Mouse (Mus musculus): ENCODE results near the gene Olfr522. TPM values are rescaled to one million over a fixed set of nuclear protein-coding genes. Genes with fewer than 3 reads are reported as not detected.
A peak's percentile ranks its signal among the peaks of the same experiment; 100 is the strongest.
"Not testable (repeated sequence)": the region's sequence is repeated elsewhere in the genome, so short reads cannot be mapped to it uniquely, and the experiment has no call there.

Olfr522 gene
- polyA plus RNA-seq, 1 experiment from 2014 or later, result not detected

DNA sequence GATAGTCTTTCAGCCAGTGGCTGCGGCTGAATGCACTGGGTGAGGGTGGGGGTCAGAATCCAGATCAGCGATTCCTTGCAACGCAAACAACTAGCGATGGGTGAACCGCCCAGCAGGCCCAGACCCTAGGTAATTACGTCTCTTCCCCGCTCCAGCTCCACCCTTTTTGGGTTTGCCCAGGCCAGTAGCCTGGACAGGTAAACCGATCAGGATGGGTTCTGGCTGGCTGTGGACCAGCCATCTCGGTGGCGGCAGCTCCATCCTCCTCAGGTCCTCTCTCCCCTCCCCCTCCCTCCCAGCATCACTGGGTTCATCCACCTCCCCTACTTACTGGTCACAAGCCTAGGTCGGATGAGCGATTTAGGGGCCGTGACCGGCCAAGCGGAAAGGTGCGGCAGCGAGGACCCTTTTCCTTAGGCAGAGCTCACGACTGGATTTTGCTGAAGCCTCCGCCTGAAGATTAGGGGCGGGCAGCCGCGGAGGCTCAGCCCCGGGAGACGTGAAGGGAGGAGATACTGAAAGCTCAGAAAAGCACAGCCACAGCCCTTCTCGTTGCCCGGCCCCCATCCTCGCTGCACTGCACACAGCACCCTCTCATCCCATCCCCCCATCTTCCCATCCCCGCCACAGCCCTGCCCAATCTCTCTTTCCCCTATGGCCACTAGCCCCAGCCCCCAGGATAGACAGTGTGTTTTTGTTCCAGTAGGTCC lies 10.2 kb downstream of the Olfr522 start, which contains the start of gene Sprn:
Sprn (minus strand) TSS at position 660 of the 710 bp plus-strand sequence.
- Histone ChIP-seq H3K4me1 (peaks cover 17% of the 10 kb centered on the region), H3K4me3 (replicated peaks) (peak within 1 kb of the TSS; percentile 29), H3K27ac (no peak within 1 kb of the TSS), H3K9ac (0 out of 2 replicates have a peak within 1 kb of the TSS, but pooled peaks have one; percentile 19), H3K9me3 (replicated peaks) (no peaks in the 10 kb centered on the region), H3K36me3 (peaks cover 14% of the 10 kb centered on the region; the same call in 1 of the 2 replicates), H3K4me2 (peak within 1 kb of the TSS; percentile 58), H3K27me3 (peaks cover 49% of the 10 kb centered on the region)
- 3% methylated on average over 28 of the region's 28 CpGs for WGBS
- ATAC-seq (replicated peaks; ENCODE audit: low FRiP score), result peak; percentile 35; the same call in 1 of the 2 replicates

GRCm38 (mm10) chr7:140153829-140154217 lies 10.7 kb downstream of the Olfr522 start:
- Histone ChIP-seq H3K27ac (no peak overlapping the region), H3K27me3 (peaks cover 49% of the 10 kb centered on the region), H3K9ac (0 out of 2 replicates have a peak overlapping the region, but pooled peaks have one; percentile 19), H3K4me1 (peaks cover 17% of the 10 kb centered on the region), H3K36me3 (peaks cover 14% of the 10 kb centered on the region; the same call in 1 of the 2 replicates), H3K4me3 (replicated peaks) (peak overlapping the region; percentile 29), H3K9me3 (replicated peaks) (no peaks in the 10 kb centered on the region), H3K4me2 (peak overlapping the region; percentile 58)
- ATAC-seq (replicated peaks; ENCODE audit: low FRiP score), result peak; percentile 33; the same call in 1 of the 2 replicates
- WGBS, result 21% methylated on average over 4 of the region's 4 CpGs

DNA sequence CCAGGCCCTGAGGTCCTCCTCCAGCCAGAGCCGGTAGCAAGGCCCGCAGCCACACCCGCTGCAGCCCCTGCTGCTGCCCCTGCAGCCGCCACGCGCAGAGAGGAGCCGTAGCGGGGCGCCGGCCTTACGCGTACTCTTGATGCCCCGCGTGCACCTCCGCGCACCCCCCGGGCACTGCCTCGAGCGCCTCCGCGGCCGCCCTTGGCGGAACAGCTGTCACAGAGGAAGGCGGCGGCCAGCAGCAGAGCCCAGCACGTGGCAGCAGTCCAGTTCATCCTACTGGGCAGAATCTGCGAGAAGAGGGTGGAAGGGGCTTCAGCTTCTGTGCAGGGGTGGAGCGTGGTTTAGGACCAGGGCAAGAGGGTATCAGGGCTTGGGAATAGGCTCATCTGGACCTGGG lies 11.2 kb downstream of the Olfr522 start:
- H3K9ac ChIP-seq, result peak overlapping the region; percentile 19; the same call in 1 of the 2 replicates
- ATAC-seq (replicated peaks; ENCODE audit: low FRiP score), result no peak; the same call in 1 of the 2 replicates
- no peaks in the 10 kb centered on the region for H3K9me3 ChIP-seq (replicated peaks)
- peaks cover 45% of the 10 kb centered on the region for H3K27me3 ChIP-seq
- peak overlapping the region; percentile 58 for H3K4me2 ChIP-seq
- peaks cover 17% of the 10 kb centered on the region for H3K4me1 ChIP-seq
- H3K4me3 ChIP-seq (replicated peaks), result peak overlapping the region; percentile 18
- no peak overlapping the region for H3K27ac ChIP-seq
- 1% methylated on average over 28 of the region's 28 CpGs for WGBS
- peaks cover 14% of the 10 kb centered on the region; the same call in 1 of the 2 replicates for H3K36me3 ChIP-seq

DNA sequence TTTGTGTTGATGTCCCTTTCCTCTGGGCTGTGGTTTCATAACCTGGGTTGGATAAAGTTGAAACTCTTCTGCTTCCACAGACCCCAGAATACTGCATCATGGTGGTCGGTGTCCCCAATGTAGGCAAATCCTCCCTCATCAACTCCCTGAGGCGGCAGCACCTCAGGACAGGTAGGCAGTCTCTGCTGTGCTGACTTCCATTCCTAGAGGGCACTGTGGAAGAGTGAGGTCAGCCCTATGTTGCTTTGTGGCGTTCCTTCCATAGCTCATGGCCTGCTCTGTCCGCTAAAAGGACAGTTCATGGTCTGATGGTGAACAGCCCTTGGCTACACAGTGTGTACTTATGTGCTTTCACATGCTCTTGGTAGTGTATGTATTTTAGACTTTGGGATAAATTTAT lies 20.0 kb downstream of the Olfr522 start:
- H3K4me3 ChIP-seq (replicated peaks), result no peak overlapping the region
- ATAC-seq (replicated peaks; ENCODE audit: low FRiP score), result no peak

GRCm38 (mm10) chr7:140141350-140141749 lies 23.2 kb downstream of the Olfr522 start:
- 5% methylated on average over 14 of the region's 14 CpGs for WGBS
- H3K4me1 ChIP-seq, result peaks cover 10% of the 10 kb centered on the region
- H3K27ac ChIP-seq, result no peak overlapping the region
- H3K4me2 ChIP-seq, result no peak overlapping the region
- ATAC-seq (replicated peaks; ENCODE audit: low FRiP score), result no peak
- no peaks in the 10 kb centered on the region for H3K36me3 ChIP-seq
- H3K9me3 ChIP-seq (replicated peaks), result no peaks in the 10 kb centered on the region
- H3K9ac ChIP-seq, result no peak overlapping the region
- H3K4me3 ChIP-seq (replicated peaks), result no peak overlapping the region
- H3K27me3 ChIP-seq, result no peaks in the 10 kb centered on the region

More for the DNA sequence above, 20.0 kb downstream of the Olfr522 start:
- Histone ChIP-seq H3K9me3 (replicated peaks) (no peaks in the 10 kb centered on the region), H3K27ac (no peak overlapping the region), H3K36me3 (peaks cover 19% of the 10 kb centered on the region; the same call in 1 of the 2 replicates), H3K9ac (no peak overlapping the region), H3K4me1 (no peaks in the 10 kb centered on the region), H3K4me2 (no peak overlapping the region), H3K27me3 (no peaks in the 10 kb centered on the region)
- 85% methylated on average over 4 of the region's 4 CpGs for WGBS

- Histone ChIP-seq H3K9me3 (replicated peaks) (no peaks in the 10 kb centered on the region), H3K9ac (peak overlapping the region; percentile 93)
These were observed 26.6 kb downstream of the Olfr522 start for GRCm38 (mm10) chr7:140138021-140138310.

GRCm38 (mm10) chr7:140137135-140138020 lies 27.2 kb downstream of the Olfr522 start, which contains the start of gene Mtg1:
TSS of gene Mtg1 (plus strand) at chr7:140137564.
- peak; percentile 99 for ATAC-seq (replicated peaks; ENCODE audit: low FRiP score)
- H3K9ac ChIP-seq, result peak within 1 kb of the TSS; percentile 93
- H3K4me2 ChIP-seq, result peak within 1 kb of the TSS; percentile 90
- H3K4me3 ChIP-seq (replicated peaks), result peak within 1 kb of the TSS; percentile 84
- H3K36me3 ChIP-seq, result peaks cover 14% of the 10 kb centered on the region
- H3K27ac ChIP-seq, result peak within 1 kb of the TSS; percentile 89
- H3K27me3 ChIP-seq, result no peaks in the 10 kb centered on the region
- H3K4me1 ChIP-seq, result peaks cover 10% of the 10 kb centered on the region
- 2% methylated on average over 39 of the region's 39 CpGs for WGBS
- no peaks in the 10 kb centered on the region for H3K9me3 ChIP-seq (replicated peaks)

More at GRCm38 (mm10) chr7:140138021-140138310, 26.6 kb downstream of the Olfr522 start:
- no peak; the same call in 1 of the 2 replicates for ATAC-seq (replicated peaks; ENCODE audit: low FRiP score)
- Histone ChIP-seq H3K4me1 (peaks cover 10% of the 10 kb centered on the region), H3K27me3 (no peaks in the 10 kb centered on the region), H3K4me3 (replicated peaks) (peak overlapping the region; percentile 84), H3K27ac (peak overlapping the region; percentile 89), H3K36me3 (peaks cover 13% of the 10 kb centered on the region), H3K4me2 (peak overlapping the region; percentile 90)
- 1% methylated on average over 8 of the region's 8 CpGs for WGBS

DNA sequence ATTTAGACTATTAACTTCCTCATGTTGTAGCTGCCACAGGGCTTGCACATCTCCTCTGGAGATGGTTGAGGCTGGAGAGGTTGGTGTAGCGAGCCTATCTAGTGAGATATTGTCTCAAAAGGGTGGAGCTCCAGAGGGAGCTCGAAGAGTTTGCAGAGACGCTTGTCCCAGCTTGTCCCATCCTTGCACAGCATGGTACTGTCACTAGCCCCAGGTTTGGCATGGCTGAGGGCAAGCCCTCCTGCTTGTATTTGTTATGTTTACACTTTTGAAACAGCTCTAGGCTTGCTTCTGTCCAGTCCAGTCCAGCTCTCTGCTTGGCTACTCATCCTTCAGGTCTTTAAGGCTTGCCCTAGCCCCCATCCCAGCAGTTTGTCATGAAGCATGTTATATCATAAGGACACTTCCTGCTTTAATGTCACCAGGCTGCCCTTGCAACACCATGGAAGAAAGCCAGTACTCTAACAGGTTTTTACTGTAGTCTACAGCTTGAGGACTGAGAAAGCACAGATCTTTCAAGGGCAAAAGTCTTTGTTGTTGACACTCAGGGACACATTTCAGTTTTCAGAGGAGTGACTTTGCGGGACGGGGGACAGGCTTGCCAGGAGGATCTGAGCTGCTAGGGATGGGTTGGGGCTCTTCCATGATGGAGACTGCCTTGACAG lies 29.3 kb downstream of the Olfr522 start:
- Histone ChIP-seq H3K9me3 (replicated peaks) (no peaks in the 10 kb centered on the region), H3K27me3 (no peaks in the 10 kb centered on the region), H3K27ac (no peak overlapping the region), H3K4me1 (peaks cover 10% of the 10 kb centered on the region), H3K4me2 (no peak overlapping the region), H3K9ac (no peak overlapping the region), H3K4me3 (replicated peaks) (no peak overlapping the region), H3K36me3 (peaks cover 34% of the 10 kb centered on the region)
- WGBS, result 94% methylated on average over 5 of the region's 5 CpGs
- ATAC-seq (replicated peaks; ENCODE audit: low FRiP score), result no peak

GRCm38 (mm10) chr7:140134033-140134432 lies 30.5 kb downstream of the Olfr522 start:
- H3K9ac ChIP-seq; H3K9me3 ChIP-seq (replicated peaks); ATAC-seq (replicated peaks; ENCODE audit: low FRiP score); H3K4me2 ChIP-seq; H3K4me3 ChIP-seq (replicated peaks); H3K27ac ChIP-seq; H3K4me1 ChIP-seq; H3K27me3 ChIP-seq: not testable (repeated sequence)
- peaks cover 45% of the 10 kb centered on the region for H3K36me3 ChIP-seq
- 94% methylated on average over 7 of the region's 7 CpGs for WGBS

DNA sequence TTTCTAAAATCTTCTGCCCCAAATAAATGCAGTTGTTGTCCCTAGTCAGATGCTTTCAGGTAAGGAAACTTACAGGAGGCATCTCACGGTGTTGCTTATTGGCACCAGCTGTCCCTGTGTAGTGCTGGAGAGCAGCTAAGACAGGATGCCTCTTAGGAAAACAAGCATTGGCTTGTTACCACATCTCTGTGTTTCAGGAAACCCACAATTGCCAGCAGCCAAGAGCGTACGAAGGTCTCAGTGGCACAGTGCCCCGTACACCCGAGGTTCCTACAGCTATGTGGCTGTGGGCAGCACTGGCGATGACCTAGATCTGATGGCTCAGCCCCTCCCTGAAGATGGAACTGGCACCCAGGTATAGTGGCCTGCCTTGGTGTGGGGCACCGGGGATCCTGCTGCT lies 32.4 kb downstream of the Olfr522 start:
- H3K9ac ChIP-seq; H3K27ac ChIP-seq; H3K27me3 ChIP-seq; H3K4me2 ChIP-seq; H3K4me3 ChIP-seq (replicated peaks); ATAC-seq (replicated peaks; ENCODE audit: low FRiP score); H3K4me1 ChIP-seq; H3K9me3 ChIP-seq (replicated peaks): not testable (repeated sequence)
- WGBS, result 92% methylated on average over 7 of the region's 7 CpGs
- peaks cover 45% of the 10 kb centered on the region for H3K36me3 ChIP-seq

DNA sequence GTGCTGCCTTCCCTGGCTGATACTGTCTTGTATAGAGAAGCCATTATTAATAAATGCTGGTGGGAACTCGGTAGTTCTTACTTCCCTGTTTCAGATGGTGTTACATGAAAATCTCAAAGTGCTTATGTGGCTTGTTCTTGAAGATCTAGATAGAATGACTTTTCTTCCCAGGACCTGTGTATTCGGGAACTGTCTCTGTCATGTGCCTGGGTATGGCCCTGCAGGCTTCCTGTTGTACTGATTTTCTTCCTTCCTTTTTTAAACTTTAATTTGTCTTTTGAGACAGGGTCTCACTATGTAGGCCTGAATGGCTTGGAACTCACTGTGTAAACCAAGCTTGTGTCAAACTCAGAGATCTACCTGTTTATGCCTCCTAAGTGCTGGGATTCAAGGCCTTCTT lies 36.7 kb downstream of the Olfr522 start:
- ATAC-seq (replicated peaks; ENCODE audit: low FRiP score), result no peak
- Histone ChIP-seq H3K9ac (no peak overlapping the region), H3K27me3 (no peaks in the 10 kb centered on the region), H3K9me3 (replicated peaks) (no peaks in the 10 kb centered on the region), H3K4me3 (replicated peaks) (no peak overlapping the region), H3K36me3 (peaks cover 32% of the 10 kb centered on the region), H3K4me1 (peaks cover 16% of the 10 kb centered on the region), H3K4me2 (no peak overlapping the region), H3K27ac (no peak overlapping the region)
- 87% methylated on average over 2 of the region's 2 CpGs for whole genome bisulfite sequencing
